Mouse (Mus musculus) brain, embryonic 14.5 days (tissue): ENCODE results near the gene Mslnl.

Experiments used
- CTCF ChIP-seq: fragments of 200-500 bp; IDR thresholded peaks from 2 replicates; pipeline ENCODE4 v1.5.1; 2012; ENCODE audit warnings: inconsistent platforms, mild to moderate bottlenecking, moderate library complexity, borderline replicate concordance; ENCODE audit not compliant: insufficient read depth, insufficient read length; ENCODE audit errors: extremely low read depth
- POLR2A ChIP-seq: fragments of 200-500 bp; IDR thresholded peaks from 2 replicates; pipeline ENCODE4 v1.6.1; 2012; ENCODE audit warnings: mild to moderate bottlenecking, inconsistent platforms, borderline replicate concordance; ENCODE audit not compliant: poor library complexity, insufficient read depth, insufficient read length, severe bottlenecking; ENCODE audit errors: extremely low read depth

DNA sequence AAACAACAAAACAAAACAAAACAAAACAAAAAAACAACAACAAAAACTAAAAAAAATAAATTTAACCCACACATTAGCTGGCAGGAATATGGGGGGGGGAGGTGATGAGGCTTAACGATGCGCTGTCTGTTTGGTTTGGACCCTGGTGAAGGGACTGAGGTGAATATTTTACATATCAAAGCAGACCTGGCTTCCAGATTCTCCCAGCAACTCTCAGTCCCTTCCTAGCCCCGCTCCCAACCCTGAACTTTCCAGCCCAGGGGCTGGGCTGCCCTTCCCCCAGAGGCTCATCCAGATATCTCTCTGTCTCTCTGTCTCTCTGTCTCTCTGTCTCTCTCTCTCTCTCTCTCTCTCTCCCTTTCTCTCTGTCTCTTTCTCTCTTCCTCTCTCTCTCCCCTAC, 26.7 kb downstream of the Mslnl start:
- TF ChIP-seq CTCF (no peak), POLR2A (no peak)
